Mouse (Mus musculus): ENCODE results near the gene Mrpl53. TPM values are rescaled to one million over a fixed set of nuclear protein-coding genes. Genes with fewer than 3 reads are reported as not detected.

Mrpl53 gene
- total RNA-seq, 4 experiments from 2014 or later = 102 to 112 (median 107) TPM

GRCm38 (mm10) chr6:83092416-83093127 lies 16.3 kb upstream of the Mrpl53 start:
- no peak for DNase-seq (ENCODE audit: low spot score in 2 of 2)

GRCm38 (mm10) chr6:83095968-83096367 lies 12.9 kb upstream of the Mrpl53 start:
- no peak for DNase-seq (ENCODE audit: low spot score in 2 of 2)

DNA sequence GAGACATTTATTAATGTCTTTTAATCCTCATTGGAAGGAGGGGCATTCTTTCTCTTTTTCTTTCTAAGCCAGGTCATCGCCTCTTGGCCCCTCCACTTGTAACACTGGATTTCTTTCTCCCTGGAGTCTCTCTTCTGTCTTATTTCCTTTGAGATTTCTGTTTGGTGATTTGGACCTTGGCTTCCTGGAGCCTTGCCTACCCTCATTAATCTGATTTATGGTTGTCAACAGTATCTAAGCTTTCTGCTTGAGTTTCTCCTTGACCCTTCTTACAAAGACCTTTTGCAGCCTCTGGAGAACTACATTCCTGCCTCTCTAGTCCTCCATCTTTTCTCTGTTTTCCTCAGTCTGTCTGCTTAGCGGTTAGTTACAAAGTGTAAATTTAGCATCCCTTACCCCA lies 10.4 kb upstream of the Mrpl53 start:
- no peak for DNase-seq (ENCODE audit: low spot score in 2 of 2)

- peak; percentile 84 to 87 for DNase-seq (ENCODE audit: low spot score in 2 of 2)
These were observed 7.5 kb upstream of the Mrpl53 start, which contains the start of the genes Ccdc142 and Gm42688 for GRCm38 (mm10) chr6:83101316-83101687. Gene Ccdc142 (plus strand): TSS chr6:83101601. Gene Gm42688 (plus strand): TSS chr6:83101617.

DNA sequence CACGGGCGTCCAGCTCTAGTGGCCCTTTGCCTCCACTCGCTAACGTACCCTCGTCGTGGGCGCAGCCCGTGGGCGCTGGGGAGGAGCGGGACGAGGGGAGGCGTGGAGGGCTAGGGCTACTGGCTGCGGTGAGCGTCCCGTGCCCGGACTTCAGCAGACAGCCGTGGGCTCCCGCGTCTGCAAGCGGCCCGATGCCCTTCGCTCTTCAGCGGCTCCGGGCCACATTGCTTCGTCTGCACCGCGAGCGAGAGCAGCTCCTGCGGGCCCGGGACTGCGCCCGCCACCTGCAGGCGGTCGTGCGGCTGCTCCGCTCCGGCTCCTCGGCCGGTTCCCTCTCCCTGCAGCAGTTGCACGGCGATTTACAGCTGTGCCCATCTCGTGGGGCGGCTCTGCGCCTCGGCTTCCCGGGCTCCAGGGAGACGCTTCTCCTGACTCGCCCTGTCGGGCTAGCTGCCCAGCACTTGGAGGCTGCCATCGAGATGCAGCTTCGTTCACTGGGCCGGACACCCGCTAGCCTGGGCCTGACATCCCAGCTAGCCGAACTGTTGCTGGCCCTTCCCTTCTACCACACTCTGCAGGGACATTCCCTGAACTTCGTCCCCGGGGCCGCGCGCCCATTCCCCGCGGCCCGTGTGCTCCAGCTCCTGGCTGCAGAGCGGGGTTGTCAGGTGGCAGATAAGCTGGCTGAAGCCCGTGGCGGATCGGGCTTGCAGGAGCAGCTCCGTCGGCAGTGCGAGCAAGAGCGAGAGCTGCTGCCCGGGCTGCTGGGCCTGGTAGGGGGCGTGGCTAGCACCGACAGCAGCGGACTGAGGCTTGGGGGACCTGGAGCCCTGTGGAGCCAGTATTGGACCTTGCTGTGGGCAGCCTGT lies 6.9 kb upstream of the Mrpl53 start:
- peak in 1 of 2 experiments; percentile 36 for DNase-seq (ENCODE audit: low spot score in 2 of 2)

DNA sequence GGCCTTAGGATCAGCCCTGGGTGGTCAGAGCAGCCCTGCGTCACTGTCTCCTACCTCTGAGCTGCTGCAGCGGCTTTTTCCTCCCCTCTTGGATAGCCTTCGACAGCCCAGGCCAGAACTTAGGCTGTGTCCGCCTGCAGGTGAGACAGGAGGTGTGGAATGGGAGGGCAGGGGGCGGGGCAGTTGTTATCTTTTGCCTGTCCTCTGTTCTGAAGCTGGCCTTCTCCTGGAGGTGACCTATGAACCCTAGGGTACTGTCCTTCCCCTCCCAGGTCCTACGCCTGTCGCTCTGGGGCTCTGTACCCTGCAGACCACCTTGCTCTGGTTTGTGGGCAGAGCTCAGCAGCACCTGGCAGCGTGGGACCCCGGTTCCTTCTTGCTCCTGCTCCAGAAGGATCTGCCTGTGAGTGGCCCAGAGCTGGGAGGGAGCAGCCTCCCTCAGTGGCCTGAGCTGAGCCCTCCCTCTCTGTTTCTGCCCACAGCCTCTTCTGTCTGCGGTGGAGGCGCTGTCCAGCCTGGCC lies 5.7 kb upstream of the Mrpl53 start:
- DNase-seq (ENCODE audit: low spot score in 2 of 2) = no peak

DNA sequence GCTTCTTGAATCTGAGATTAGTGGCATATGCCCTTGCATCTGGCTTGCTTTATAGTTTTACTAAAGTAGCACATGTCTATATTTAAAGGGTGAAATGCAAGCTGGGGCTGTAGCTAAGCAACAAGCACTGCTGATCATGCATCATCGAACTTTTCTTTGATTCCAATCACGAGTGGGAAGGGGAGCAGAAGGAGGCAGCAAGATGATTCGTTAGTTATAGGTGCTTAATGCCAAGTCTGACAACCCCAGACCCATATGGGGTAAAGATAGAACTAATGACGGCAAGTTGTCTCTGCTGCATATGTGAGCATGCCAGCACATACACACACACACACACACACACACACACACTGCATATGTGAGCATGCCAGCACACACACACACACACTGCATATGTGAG lies 4.7 kb upstream of the Mrpl53 start:
- no peak for DNase-seq (ENCODE audit: low spot score in 2 of 2)

- peak in 1 of 2 experiments; percentile 69 for DNase-seq (ENCODE audit: low spot score in 2 of 2)
These were observed 1.1 kb upstream of the Mrpl53 start for GRCm38 (mm10) chr6:83107566-83108400.

DNA sequence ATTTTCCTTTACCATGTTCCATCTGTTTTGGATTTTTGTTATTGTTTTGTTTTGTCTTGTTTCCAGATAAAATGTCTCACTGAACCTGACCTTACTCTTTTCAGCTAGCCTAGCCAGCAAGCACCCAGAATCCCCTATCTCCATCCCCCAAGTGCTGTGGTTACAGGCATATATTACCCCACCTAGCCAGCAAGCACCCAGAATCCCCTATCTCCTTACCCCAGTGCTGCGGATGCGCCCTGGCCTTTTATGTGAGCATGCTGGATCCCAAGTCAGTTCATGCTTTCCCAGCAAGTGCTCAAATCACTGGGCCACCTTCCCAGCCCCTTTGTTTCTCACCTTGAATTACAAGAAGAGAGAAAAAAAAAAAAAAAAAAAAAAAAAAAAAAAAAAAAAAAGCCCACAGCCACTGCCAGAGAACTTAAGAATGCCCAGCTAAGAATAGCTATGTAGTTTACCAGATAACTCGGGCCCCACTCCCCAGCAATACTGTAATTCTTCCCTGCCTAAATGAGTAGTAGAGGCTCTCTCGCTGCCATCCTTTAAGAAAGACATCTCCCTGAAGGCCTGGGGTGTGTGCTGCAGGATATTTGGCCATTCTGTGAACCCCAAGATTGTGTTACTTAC lies 2.8 kb downstream of the Mrpl53 start:
- no peak for DNase-seq (ENCODE audit: low spot score in 2 of 2)

- peak; percentile 87 for DNase-seq (ENCODE audit: low spot score in 2 of 2)
These were observed 6.3 kb downstream of the Mrpl53 start, which contains the start of gene Mogs for GRCm38 (mm10) chr6:83115011-83115671. Gene Mogs (plus strand): TSS chr6:83115496.

DNA sequence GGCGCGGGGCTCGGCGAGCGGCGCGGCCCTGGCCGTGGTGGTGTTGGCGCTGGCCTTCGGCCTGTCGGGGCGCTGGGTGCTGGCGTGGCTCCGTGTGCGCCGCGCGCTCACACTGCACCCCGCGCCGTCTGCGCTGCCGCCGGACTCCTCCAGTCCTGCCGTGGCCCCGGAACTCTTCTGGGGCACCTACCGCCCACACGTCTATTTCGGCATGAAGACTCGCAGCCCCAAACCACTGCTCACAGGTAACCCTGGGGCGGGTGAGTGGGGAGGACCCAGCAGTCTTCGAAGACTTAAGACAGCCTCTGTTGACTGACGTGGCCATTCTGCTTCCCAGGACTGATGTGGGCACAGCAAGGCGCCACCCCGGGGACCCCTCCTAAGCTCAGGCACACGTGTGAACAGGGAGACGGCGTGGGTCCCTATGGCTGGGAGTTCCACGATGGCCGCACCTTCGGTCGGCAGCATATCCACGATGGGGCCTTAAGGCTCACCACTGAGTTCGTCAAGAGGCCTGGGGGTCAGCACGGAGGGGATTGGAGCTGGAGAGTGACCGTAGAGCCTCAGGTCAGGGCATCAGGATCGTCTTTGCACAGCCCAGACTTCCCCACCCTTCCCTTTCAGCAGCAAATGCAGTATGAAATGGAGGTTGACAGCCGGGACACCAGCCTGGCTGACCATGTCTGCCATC lies 7.0 kb downstream of the Mrpl53 start:
- no peak for DNase-seq (ENCODE audit: low spot score in 2 of 2)

GRCm38 (mm10) chr6:83116373-83117164 lies 7.7 kb downstream of the Mrpl53 start:
- DNase-seq (ENCODE audit: low spot score in 2 of 2) = no peak

DNA sequence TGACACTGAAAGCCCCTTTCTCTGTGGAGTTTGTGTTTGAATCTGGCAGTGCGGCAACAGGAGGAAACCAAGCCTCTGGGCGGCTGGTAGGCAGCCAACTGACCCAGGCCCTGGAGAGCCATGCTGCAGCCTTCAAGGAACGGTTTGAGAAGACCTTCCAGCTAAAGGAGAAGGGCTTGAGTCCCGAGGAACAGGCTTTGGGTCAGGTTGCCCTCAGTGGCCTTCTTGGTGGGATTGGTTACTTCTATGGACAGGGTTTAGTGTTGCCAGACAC lies 8.3 kb downstream of the Mrpl53 start:
- no peak for DNase-seq (ENCODE audit: low spot score in 2 of 2)

DNA sequence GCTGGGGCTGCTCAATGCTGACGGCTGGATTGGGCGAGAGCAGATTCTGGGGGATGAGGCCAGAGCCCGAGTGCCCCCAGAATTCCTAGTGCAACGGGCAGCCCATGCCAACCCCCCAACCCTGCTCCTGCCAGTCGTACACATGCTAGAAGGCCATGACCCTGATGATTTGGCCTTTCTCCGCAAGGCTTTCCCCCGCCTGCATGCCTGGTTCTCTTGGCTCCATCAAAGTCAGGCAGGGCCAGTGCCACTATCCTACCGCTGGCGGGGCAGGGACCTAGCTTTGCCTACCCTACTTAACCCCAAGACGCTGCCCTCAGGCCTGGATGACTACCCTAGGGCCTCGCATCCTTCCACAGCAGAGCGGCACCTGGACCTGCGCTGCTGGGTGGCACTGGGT lies 8.8 kb downstream of the Mrpl53 start:
- DNase-seq (ENCODE audit: low spot score in 2 of 2) = no peak

- DNase-seq (ENCODE audit: low spot score in 2 of 2) = no peak
These were observed 9.5 kb downstream of the Mrpl53 start for GRCm38 (mm10) chr6:83118369-83118768.

DNA sequence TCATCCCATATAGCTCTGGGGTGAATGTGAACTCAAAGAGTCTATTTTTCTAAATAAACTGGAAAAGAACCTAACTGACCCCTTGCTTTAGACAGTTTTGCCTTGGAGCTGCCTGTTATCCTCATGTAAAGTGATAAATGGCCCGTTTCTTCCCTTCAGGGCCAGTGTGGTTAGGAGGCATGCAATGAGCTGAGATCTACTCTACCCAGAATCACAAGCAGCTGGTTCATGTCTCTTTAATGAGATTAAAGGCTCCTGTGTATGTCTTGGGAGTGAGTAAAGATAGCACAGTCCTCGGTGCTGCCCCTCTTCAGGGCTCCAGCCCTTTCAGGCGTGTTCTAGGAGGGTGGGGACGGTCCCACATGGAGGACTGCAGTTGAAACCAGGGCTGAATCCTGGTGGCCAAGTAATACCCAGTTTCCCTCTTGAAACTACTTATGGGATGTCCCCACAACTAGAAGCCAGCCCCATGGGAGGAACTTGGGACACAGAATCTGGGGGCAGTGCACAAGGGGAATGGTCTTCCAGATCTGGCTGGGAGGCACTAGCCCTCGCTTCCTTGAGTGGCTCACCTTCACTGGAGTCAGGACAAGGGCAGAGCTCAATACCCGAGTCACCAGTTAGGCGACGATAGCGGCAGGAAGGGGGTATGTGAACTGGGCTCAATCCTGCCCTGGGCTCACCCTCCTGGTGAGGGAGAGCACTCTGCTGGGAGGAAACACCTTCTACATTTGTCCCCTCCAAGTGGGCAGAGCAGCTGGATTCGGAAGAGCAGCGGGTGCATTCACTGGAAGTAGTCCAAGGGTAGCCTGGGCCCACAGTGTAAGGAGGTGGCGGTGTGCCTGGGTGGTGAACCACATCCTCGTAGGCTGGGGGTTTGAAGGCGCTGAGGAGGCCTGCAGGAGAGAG lies 10.2 kb downstream of the Mrpl53 start:
- DNase-seq (ENCODE audit: low spot score in 2 of 2) = no peak

GRCm38 (mm10) chr6:83119734-83120051 lies 10.9 kb downstream of the Mrpl53 start:
- no peak for DNase-seq (ENCODE audit: low spot score in 2 of 2)
